Mouse (Mus musculus) right cerebral cortex, postnatal 10 days (tissue): ENCODE results near the gene Gm11096.

Source experiments
- DNase-seq, 2 experiments: peaks; one replicate each; pipeline ENCODE4 v3.0.0; 2021; ENCODE audit warnings: low spot score in 2 of 2

Gm11096 gene

DNA sequence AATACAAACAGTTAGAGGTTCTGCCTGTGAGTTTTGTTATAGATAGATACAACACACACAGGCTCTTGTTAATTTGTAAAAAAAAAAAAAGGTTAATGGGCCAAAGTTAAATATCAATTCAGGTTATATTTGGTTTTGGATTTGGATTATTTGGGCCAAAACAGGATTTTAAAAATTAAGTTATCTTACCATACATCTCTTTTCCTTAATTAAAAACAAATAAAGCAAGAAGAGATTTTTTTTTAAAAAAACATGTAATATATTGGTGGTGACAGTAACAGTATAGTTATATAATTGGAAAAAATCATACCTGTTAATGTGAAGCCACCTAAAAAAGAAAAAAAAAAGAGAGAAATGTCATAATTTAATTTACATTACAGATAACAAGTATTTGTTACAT is at the start of gene Gm11096:
Gene Gm11096, plus strand, starts transcription at position 301 of the 400 bp plus-strand sequence.
- no peak for DNase-seq

DNA sequence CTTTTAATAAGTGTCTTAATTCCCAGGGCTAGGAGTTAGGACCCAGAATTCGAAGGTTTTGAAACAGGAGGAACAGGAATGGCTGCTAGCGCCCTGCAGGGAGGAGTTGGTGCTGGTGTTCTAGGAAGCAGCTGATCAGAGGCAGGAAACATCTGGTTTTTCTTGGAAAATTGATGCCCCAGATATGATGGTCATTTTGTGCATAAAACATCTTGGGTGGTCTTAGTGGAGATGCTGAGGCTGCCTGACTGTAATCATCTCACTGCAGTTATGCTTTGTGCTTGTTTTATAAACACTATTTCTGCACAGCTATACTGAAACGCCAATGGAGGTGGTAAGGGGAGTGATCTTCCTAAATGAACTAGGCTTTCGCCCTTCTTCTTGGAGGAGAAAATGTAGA is 48.5 kb upstream of the Gm11096 start:
- no peak for DNase-seq

DNA sequence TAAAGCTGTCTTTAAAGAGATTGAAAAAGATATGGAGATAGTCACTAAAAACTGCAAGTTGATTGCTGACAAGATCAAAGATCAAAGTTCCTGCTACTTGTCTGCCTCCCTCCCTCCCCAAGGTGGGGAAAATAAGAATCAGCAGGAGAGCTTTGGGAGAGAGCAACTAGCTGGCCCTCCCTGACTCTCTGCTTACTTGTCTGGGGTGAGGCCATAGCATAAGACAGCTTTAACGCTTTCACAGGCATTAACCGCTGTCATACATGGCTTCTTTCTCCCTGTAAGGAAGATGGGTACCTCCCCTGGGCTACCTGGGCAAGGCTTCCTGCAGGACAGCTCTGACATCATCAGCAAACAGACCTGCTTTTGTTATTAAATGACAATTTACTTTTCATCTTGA is 47.4 kb upstream of the Gm11096 start:
- DNase-seq: no peak

GRCm38 (mm10) chr17:81397434-81397833 is 44.1 kb upstream of the Gm11096 start:
- no peak for DNase-seq

GRCm38 (mm10) chr17:81400377-81400776 is 41.2 kb upstream of the Gm11096 start:
- no peak for DNase-seq

GRCm38 (mm10) chr17:81402636-81403035 is 38.9 kb upstream of the Gm11096 start:
- peak; percentile 37 to 54 for DNase-seq

- no peak for DNase-seq
Observed at GRCm38 (mm10) chr17:81403121-81403520, 38.4 kb upstream of the Gm11096 start.

- no peak for DNase-seq
Observed at GRCm38 (mm10) chr17:81404225-81404624, 37.3 kb upstream of the Gm11096 start.

DNA sequence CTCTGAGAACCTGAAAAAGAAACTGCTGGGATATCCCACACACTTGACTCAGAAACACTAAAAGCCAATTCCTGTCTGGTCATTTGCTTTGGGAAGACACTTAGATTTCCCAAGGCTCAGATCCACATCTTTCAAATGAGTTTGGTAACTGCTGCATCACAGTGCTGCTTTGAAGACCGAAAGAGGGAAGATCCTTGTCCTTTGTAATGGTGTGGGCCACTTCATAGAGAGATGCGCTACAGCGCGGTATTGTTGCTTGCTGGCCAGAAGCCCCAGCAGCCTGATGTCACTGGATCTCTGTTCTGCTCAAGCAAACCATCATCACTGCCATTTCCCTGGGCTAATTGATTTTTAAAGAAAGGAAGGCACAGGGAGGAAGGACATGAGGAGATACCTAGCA is 28.8 kb upstream of the Gm11096 start:
- no peak for DNase-seq

GRCm38 (mm10) chr17:81416361-81417114 is 25.0 kb upstream of the Gm11096 start:
- no peak for DNase-seq

GRCm38 (mm10) chr17:81419802-81420459 is 21.6 kb upstream of the Gm11096 start:
- DNase-seq: peak; percentile 37 to 40

DNA sequence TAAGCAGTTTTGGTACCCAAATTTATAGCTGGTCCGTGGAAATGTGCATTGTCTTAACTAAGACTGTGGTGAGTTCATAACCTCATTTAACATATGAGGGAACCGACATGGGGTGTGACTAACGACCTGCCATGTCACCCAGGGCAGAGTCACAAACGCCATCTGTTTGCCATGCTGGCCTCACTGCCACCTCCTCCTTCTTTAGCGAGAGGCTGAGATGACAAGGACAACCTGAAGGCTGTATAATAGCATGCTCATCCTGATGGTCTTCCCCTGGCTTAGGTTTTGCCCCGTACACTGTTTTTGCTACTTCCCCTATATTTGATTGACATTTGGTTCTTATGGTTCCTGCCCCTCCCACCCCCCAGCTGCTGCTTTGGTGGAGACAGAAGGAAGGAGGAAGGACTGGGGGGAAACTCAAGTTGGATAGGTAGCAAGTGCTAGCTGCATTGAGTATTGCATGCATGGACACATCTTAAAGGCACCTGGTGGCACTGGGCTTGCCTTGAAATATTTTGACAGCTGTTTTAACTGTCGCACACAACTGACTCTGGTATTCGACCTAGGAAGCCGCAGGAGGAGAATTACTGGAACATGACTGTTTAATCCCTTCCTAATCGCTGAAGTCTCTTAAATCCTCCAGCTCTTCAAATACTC is 17.2 kb upstream of the Gm11096 start:
- DNase-seq: no peak

DNA sequence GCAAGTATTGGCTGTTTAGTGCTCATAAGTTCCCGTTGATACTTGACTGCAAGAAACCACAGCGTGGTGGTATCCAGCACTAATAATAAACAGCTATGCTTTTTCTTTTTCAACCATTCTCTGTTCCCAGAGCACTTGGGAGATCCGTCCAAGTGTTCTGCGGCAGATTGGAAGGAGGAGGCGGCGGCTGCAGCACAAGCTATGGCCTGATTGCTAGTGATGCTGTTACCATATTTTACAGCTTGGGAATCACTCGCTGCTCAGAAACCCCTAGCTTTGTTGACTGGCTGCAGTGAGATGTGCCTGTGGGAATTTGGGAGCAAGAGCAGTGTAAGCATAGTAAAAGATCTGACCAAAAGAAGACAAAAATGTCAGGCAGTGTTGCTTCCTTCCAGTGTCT is 14.3 kb upstream of the Gm11096 start:
- DNase-seq: peak; percentile 66 to 78

GRCm38 (mm10) chr17:81432733-81433132 is 8.8 kb upstream of the Gm11096 start:
- DNase-seq: no peak

- DNase-seq: no peak
Observed at GRCm38 (mm10) chr17:81433148-81433547, 8.4 kb upstream of the Gm11096 start.

DNA sequence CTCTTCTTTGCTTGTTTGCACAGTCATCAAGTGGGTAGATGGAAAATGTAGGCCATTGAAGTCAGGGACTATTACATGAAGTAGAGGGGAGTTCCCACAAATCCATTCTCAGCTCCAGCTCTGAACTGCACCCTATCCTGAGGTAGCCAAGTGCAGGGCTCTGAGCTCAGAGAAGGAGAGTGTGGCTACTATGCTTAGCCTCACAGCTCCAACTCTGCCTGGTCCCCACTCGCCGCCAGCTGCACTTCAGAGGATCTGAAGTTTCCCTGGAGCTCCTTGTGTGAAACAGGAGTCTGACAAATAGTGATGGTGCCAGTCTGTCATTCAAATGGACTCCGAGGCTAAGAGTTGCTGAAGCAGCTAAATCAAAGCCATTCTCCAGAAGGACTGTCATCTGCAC is 13.7 kb downstream of the Gm11096 start:
- no peak for DNase-seq

DNA sequence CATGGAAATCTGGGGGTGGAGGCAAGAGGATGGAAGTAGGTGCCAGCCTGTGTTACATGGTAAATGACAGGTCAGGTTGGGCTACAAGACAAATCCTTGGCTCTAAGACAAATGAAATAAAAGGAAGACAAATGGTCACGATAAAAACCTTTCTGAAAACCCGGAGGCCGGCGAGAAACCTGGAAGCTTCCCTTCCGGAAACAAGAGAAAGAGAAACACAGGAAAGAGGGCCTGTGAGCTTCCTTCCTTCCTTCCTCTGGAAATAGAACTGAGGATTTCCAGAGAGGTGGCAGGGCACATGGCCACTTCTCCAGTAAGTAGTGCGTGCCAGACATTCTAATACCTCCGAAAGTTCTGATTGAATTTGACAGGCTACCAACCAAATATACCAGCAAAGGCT is 14.4 kb downstream of the Gm11096 start:
- no peak for DNase-seq

DNA sequence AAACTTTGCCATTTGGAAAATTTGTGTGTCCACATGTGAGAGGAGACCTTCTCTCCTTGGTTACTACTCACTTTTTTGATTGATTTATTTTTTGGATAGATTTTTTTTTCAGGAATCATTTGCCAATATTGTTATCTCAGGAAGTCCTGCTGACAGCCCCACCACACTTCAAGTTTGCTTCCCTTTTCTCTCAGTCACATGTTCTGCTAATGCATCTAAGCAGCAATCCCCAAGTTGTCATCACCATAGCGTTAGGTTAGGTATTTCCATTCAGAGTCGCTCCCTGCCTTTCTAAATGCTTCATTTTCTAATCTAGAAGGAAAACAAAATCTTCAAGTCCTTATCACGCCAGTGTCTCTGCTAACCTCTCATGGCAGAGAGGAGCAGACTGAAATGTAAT is 17.8 kb downstream of the Gm11096 start:
- no peak for DNase-seq

DNA sequence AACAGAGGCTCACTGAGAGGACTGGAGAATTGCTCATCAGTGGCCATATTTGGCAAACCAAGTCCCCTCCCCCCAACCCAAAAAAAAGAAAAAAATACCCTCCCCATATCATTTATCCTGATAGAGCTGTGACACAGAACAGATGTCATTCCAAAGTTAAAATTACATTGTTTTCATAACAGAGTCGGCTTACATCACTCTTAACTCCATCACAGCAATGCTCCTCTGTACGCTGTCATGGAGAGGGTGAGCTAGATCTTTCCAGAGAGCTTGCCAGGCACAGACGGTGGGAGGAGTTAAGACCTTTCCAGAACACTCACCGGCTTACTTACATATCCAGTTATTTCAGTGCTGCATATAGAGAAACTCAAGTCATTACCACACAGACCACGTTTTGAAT is 27.4 kb downstream of the Gm11096 start:
- no peak for DNase-seq

DNA sequence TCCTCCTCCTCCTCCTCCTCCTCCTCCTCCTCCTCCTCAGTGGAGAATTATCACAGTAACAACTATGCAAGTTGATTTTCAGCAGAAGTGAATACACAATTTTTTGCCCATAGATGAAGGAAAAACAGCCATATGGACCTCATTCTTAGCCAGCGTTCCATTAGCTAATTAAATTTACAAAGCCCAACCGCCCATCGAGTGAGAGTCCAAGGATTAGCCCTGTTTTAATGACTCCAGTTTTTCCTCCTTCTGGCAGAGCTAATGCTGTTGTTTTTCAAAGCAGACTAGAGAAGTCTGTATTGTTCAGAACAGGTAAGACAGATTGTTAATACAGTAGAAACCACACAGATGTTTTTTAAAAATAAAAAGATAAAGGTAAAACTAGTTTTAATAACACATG is 31.8 kb downstream of the Gm11096 start:
- DNase-seq: no peak

- no peak for DNase-seq
Observed at GRCm38 (mm10) chr17:81477420-81477819, 35.9 kb downstream of the Gm11096 start.

DNA sequence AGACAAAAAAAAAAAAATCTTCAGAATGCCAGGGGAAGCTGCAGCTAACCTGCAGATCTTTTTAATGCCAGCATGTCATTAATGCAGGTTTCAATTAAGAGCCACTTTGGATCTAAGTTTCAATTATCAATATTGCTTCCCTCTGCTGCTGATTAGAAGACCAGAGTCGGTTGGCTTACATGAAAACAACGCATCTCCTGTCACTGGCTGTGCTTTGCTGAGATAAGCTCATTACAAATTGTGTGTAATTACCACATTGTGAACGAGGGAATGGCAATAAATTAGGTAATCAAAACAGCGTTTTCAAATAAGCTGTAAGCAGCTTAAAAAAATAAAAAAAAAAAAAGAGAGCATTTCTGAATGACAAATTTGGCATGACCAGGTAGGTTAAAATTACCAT is 38.2 kb downstream of the Gm11096 start:
- no peak for DNase-seq
